Mouse (Mus musculus): Measurements from ENCODE around the gene Hspb2.

DNA sequence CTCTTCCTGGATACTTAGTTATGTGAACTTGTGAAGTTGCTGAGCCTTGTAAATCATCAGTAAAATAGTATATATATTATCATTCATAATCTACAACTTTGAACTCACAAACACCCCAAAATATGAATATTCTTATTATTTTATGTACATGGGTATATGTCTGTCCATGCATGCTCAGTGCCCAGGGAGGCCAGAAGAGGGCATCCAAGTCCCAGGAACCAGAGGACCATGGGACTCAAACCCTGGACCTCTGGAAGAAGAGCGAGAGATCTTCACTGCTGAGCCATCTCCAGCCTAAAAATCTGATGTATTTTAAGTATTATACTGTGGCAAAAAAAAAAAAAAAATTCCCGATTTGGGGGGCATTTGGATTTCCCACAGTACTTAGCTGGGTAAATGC, 43.0 kb downstream of the Hspb2 start:
- TF ChIP-seq CHD1 (IDR thresholded peaks at IDR 0.05; ENCODE audit: low read depth, low read length) (no peak), MAFK (IDR thresholded peaks at IDR 0.05; ENCODE audit: borderline replicate concordance, low read depth, low read length) (no peak), MAZ (IDR thresholded peaks at IDR 0.05; ENCODE audit: low read depth, low read length) (no peak), POLR2A (IDR thresholded peaks at IDR 0.05; ENCODE audit: control insufficient read depth in 1 of 2, insufficient read depth in 1 of 2, low read depth in 1 of 2, low read length in 2 of 2, poor library complexity in 1 of 2) (no peak), TBP (IDR thresholded peaks at IDR 0.05; ENCODE audit: low read depth, low read length) (no peak), BHLHE40 (IDR thresholded peaks at IDR 0.05; ENCODE audit: borderline replicate concordance, low read depth, low read length) (no peak), MAX (IDR thresholded peaks at IDR 0.05; ENCODE audit: low read length) (no peak), ZKSCAN1 (IDR thresholded peaks at IDR 0.05; ENCODE audit: low read depth, low read length) (no peak), USF1 (IDR thresholded peaks at IDR 0.05; ENCODE audit: low read depth, low read length) (no peak), ZMIZ1 (IDR thresholded peaks at IDR 0.05; ENCODE audit: low read depth, low read length) (no peak), MYC (IDR thresholded peaks at IDR 0.05; ENCODE audit: low read depth, low read length) (no peak), TAL1 (IDR thresholded peaks at IDR 0.05; ENCODE audit: low read length) (no peak)

All from MEL (cell line).